Mouse (Mus musculus): ENCODE data around the gene Unc13b. TPM values are rescaled to one million over a fixed set of nuclear protein-coding genes. Genes with fewer than 3 reads are reported as not detected.

The Unc13b gene
- polyA plus RNA-seq, 1 experiment from 2014 or later, result 17.9 TPM

- H3K9me3 ChIP-seq (ENCODE audit: control insufficient read depth, low read length), result no peaks in the 10 kb centered on the region
- 23% methylated on average over 8 of the region's 8 CpGs for WGBS
- peak; percentile 46; the same call in 1 of the 2 replicates for ATAC-seq (ENCODE audit: low FRiP score)
Measured at GRCm38 (mm10) chr4:43058392-43058752, 381 bp upstream of the Unc13b start.

GRCm38 (mm10) chr4:43059697-43060096, 944 bp downstream of the Unc13b start:
- Histone ChIP-seq H3K4me2 (replicated peaks; ENCODE audit: low read depth, low read length) (peak overlapping the region; percentile 80), H3K36me3 (ENCODE audit: control insufficient read depth, insufficient read depth, low read length) (no peaks in the 10 kb centered on the region), H3K9me3 (ENCODE audit: control insufficient read depth, low read length) (no peaks in the 10 kb centered on the region), H3K9ac (ENCODE audit: low read depth, low read length) (no peak overlapping the region), H3K27me3 (ENCODE audit: control insufficient read depth, insufficient read depth, low read length) (no peaks in the 10 kb centered on the region), H3K27ac (ENCODE audit: low read depth, low read length) (no peak overlapping the region), H3K4me1 (replicated peaks; ENCODE audit: control insufficient read depth, insufficient read depth, low read length) (no peaks in the 10 kb centered on the region), H3K4me3 (ENCODE audit: low read depth, low read length) (peak overlapping the region; percentile 76)
- no peak for DNase-seq (ENCODE audit: low spot score)
- no peak for ATAC-seq (ENCODE audit: low FRiP score)
- 47% methylated on average over 3 of the region's 3 CpGs for whole genome bisulfite sequencing

More at GRCm38 (mm10) chr4:43058392-43058752, 381 bp upstream of the Unc13b start:
- no peak overlapping the region for H3K9ac ChIP-seq (ENCODE audit: low read depth, low read length)
- no peak for DNase-seq (ENCODE audit: low spot score)
- peak overlapping the region; percentile 80 for H3K4me2 ChIP-seq (replicated peaks; ENCODE audit: low read depth, low read length)
- no peaks in the 10 kb centered on the region for H3K36me3 ChIP-seq (ENCODE audit: control insufficient read depth, insufficient read depth, low read length)
- H3K27ac ChIP-seq (ENCODE audit: low read depth, low read length), result no peak overlapping the region
- no peaks in the 10 kb centered on the region for H3K4me1 ChIP-seq (replicated peaks; ENCODE audit: control insufficient read depth, insufficient read depth, low read length)
- peak overlapping the region; percentile 76 for H3K4me3 ChIP-seq (ENCODE audit: low read depth, low read length)
- H3K27me3 ChIP-seq (ENCODE audit: control insufficient read depth, insufficient read depth, low read length), result no peaks in the 10 kb centered on the region

GRCm38 (mm10) chr4:43060286-43060685, 1.5 kb downstream of the Unc13b start:
- no peaks in the 10 kb centered on the region for H3K36me3 ChIP-seq (ENCODE audit: control insufficient read depth, insufficient read depth, low read length)
- H3K4me2 ChIP-seq (replicated peaks; ENCODE audit: low read depth, low read length), result no peak overlapping the region
- H3K4me1 ChIP-seq (replicated peaks; ENCODE audit: control insufficient read depth, insufficient read depth, low read length), result no peaks in the 10 kb centered on the region
- no peak overlapping the region for H3K4me3 ChIP-seq (ENCODE audit: low read depth, low read length)
- 77% methylated on average over 3 of the region's 3 CpGs for WGBS
- no peaks in the 10 kb centered on the region for H3K9me3 ChIP-seq (ENCODE audit: control insufficient read depth, low read length)
- ATAC-seq (ENCODE audit: low FRiP score) (no peak), DNase-seq (ENCODE audit: low spot score) (no peak)
- H3K27ac ChIP-seq (ENCODE audit: low read depth, low read length), result no peak overlapping the region
- no peak overlapping the region for H3K9ac ChIP-seq (ENCODE audit: low read depth, low read length)
- no peaks in the 10 kb centered on the region for H3K27me3 ChIP-seq (ENCODE audit: control insufficient read depth, insufficient read depth, low read length)

- H3K36me3 ChIP-seq (ENCODE audit: control insufficient read depth, insufficient read depth, low read length), result no peaks in the 10 kb centered on the region
- H3K9me3 ChIP-seq (ENCODE audit: control insufficient read depth, low read length), result no peaks in the 10 kb centered on the region
- H3K4me3 ChIP-seq (ENCODE audit: low read depth, low read length), result no peak overlapping the region
- no peak for ATAC-seq (ENCODE audit: low FRiP score)
- no peak for DNase-seq (ENCODE audit: low spot score)
- no peaks in the 10 kb centered on the region for H3K4me1 ChIP-seq (replicated peaks; ENCODE audit: control insufficient read depth, insufficient read depth, low read length)
- H3K27ac ChIP-seq (ENCODE audit: low read depth, low read length), result no peak overlapping the region
- no peaks in the 10 kb centered on the region for H3K27me3 ChIP-seq (ENCODE audit: control insufficient read depth, insufficient read depth, low read length)
- 94% methylated on average over 4 of the region's 4 CpGs for WGBS
- H3K9ac ChIP-seq (ENCODE audit: low read depth, low read length), result no peak overlapping the region
- H3K4me2 ChIP-seq (replicated peaks; ENCODE audit: low read depth, low read length), result no peak overlapping the region
Measured at GRCm38 (mm10) chr4:43065471-43065870, 6.7 kb downstream of the Unc13b start.

- ATAC-seq (ENCODE audit: low FRiP score) (no peak), DNase-seq (ENCODE audit: low spot score) (no peak)
- Histone ChIP-seq H3K27ac (ENCODE audit: low read depth, low read length) (no peak overlapping the region), H3K4me1 (replicated peaks; ENCODE audit: control insufficient read depth, insufficient read depth, low read length) (no peaks in the 10 kb centered on the region), H3K9ac (ENCODE audit: low read depth, low read length) (no peak overlapping the region), H3K9me3 (ENCODE audit: control insufficient read depth, low read length) (no peaks in the 10 kb centered on the region), H3K4me3 (ENCODE audit: low read depth, low read length) (no peak overlapping the region), H3K36me3 (ENCODE audit: control insufficient read depth, insufficient read depth, low read length) (no peaks in the 10 kb centered on the region), H3K27me3 (ENCODE audit: control insufficient read depth, insufficient read depth, low read length) (no peaks in the 10 kb centered on the region), H3K4me2 (replicated peaks; ENCODE audit: low read depth, low read length) (no peak overlapping the region)
Measured at GRCm38 (mm10) chr4:43074923-43075322, 16.2 kb downstream of the Unc13b start.

GRCm38 (mm10) chr4:43078071-43078718, 19.4 kb downstream of the Unc13b start:
- no peak for ATAC-seq (ENCODE audit: low FRiP score)
- no peak overlapping the region for H3K4me2 ChIP-seq (replicated peaks; ENCODE audit: low read depth, low read length)

GRCm38 (mm10) chr4:43082458-43082857, 23.7 kb downstream of the Unc13b start:
- ATAC-seq (ENCODE audit: low FRiP score), result no peak
- Histone ChIP-seq H3K4me1 (replicated peaks; ENCODE audit: control insufficient read depth, insufficient read depth, low read length) (no peaks in the 10 kb centered on the region), H3K27ac (ENCODE audit: low read depth, low read length) (no peak overlapping the region), H3K4me2 (replicated peaks; ENCODE audit: low read depth, low read length) (no peak overlapping the region), H3K27me3 (ENCODE audit: control insufficient read depth, insufficient read depth, low read length) (no peaks in the 10 kb centered on the region), H3K9me3 (ENCODE audit: control insufficient read depth, low read length) (no peaks in the 10 kb centered on the region), H3K9ac (ENCODE audit: low read depth, low read length) (no peak overlapping the region), H3K36me3 (ENCODE audit: control insufficient read depth, insufficient read depth, low read length) (no peaks in the 10 kb centered on the region), H3K4me3 (ENCODE audit: low read depth, low read length) (no peak overlapping the region)
- WGBS, result 86% methylated on average over 2 of the region's 2 CpGs
- DNase-seq (ENCODE audit: low spot score), result no peak

More at GRCm38 (mm10) chr4:43078071-43078718, 19.4 kb downstream of the Unc13b start:
- Histone ChIP-seq H3K4me1 (replicated peaks; ENCODE audit: control insufficient read depth, insufficient read depth, low read length) (no peaks in the 10 kb centered on the region), H3K9ac (ENCODE audit: low read depth, low read length) (no peak overlapping the region), H3K4me3 (ENCODE audit: low read depth, low read length) (no peak overlapping the region), H3K36me3 (ENCODE audit: control insufficient read depth, insufficient read depth, low read length) (no peaks in the 10 kb centered on the region), H3K27ac (ENCODE audit: low read depth, low read length) (no peak overlapping the region), H3K27me3 (ENCODE audit: control insufficient read depth, insufficient read depth, low read length) (no peaks in the 10 kb centered on the region), H3K9me3 (ENCODE audit: control insufficient read depth, low read length) (no peaks in the 10 kb centered on the region)
- WGBS, result 68% methylated on average over 7 of the region's 7 CpGs
- DNase-seq (ENCODE audit: low spot score), result no peak

DNA sequence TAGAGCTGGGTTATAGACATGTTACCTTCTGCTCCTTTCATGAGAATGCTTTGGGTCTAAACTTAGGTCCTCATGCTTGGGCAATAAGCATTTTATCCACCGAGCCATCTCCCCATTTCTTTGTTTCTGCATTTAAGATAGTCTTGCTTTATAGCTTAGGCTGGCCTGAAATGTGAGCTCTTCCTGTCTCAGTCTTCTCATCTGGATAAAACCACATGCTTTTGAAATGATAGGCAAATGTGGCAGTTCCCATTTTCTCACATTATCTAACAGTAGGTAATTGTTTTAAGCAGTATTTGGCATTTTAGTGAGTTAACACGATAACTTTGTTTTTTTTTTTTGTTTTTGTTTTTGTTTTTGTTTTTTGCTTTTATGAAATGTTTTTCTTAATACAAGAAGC, 31.2 kb downstream of the Unc13b start:
- H3K9ac ChIP-seq (ENCODE audit: low read depth, low read length), result no peak overlapping the region
- 89% methylated on average over 2 of the region's 2 CpGs for WGBS
- DNase-seq (ENCODE audit: low spot score) (no peak), ATAC-seq (ENCODE audit: low FRiP score) (no peak)
- no peaks in the 10 kb centered on the region for H3K36me3 ChIP-seq (ENCODE audit: control insufficient read depth, insufficient read depth, low read length)
- no peak overlapping the region for H3K4me3 ChIP-seq (ENCODE audit: low read depth, low read length)
- H3K27me3 ChIP-seq (ENCODE audit: control insufficient read depth, insufficient read depth, low read length), result no peaks in the 10 kb centered on the region
- H3K27ac ChIP-seq (ENCODE audit: low read depth, low read length), result no peak overlapping the region
- no peak overlapping the region for H3K4me2 ChIP-seq (replicated peaks; ENCODE audit: low read depth, low read length)
- no peaks in the 10 kb centered on the region for H3K4me1 ChIP-seq (replicated peaks; ENCODE audit: control insufficient read depth, insufficient read depth, low read length)
- no peaks in the 10 kb centered on the region for H3K9me3 ChIP-seq (ENCODE audit: control insufficient read depth, low read length)

DNA sequence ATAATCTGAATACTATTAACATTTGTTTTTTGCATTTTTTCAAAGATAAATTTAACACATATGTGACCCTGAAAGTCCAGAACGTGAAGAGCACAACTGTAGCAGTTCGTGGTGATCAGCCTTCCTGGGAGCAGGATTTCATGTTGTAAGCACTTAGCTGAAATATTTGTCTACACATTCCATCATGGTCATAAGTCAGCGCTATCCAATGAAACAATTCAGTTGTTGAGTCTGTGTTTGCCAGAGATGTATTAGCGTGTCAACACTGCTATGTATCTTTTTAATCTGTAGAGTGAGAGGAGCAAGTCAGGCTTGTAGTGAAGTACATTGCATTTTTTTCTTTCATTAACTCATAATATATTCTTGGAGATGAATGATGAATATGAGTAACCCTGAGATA, 32.4 kb downstream of the Unc13b start:
- 80% methylated on average over 4 of the region's 4 CpGs for WGBS
- Histone ChIP-seq H3K4me2 (replicated peaks; ENCODE audit: low read depth, low read length) (no peak overlapping the region), H3K36me3 (ENCODE audit: control insufficient read depth, insufficient read depth, low read length) (no peaks in the 10 kb centered on the region), H3K4me1 (replicated peaks; ENCODE audit: control insufficient read depth, insufficient read depth, low read length) (no peaks in the 10 kb centered on the region), H3K4me3 (ENCODE audit: low read depth, low read length) (no peak overlapping the region), H3K27ac (ENCODE audit: low read depth, low read length) (no peak overlapping the region), H3K9me3 (ENCODE audit: control insufficient read depth, low read length) (no peaks in the 10 kb centered on the region), H3K27me3 (ENCODE audit: control insufficient read depth, insufficient read depth, low read length) (no peaks in the 10 kb centered on the region), H3K9ac (ENCODE audit: low read depth, low read length) (no peak overlapping the region)
- no peak for DNase-seq (ENCODE audit: low spot score)
- no peak for ATAC-seq (ENCODE audit: low FRiP score)

All from hindbrain, embryonic 11.5 days (tissue).